Mouse (Mus musculus) macrophage (primary cell): ENCODE measurements around the gene Ctbp2. TPM values are rescaled to one million over a fixed set of nuclear protein-coding genes. Genes with fewer than 3 reads are reported as not detected.

Source experiments
- H3K27ac ChIP-seq: fragments of 350-480 bp; formaldehyde crosslinking; 2 replicates; pipeline ENCODE4 v1.9.0; 2021
- H3K36me3 ChIP-seq: fragments of 350-480 bp; formaldehyde crosslinking; 2 replicates; pipeline ENCODE4 v1.9.0; 2021; ENCODE audit errors: inconsistent target
- H3K4me3 ChIP-seq: fragments of 350-480 bp; formaldehyde crosslinking; 2 replicates; pipeline ENCODE4 v1.9.0; 2021; ENCODE audit errors: inconsistent target
- H3K79me2 ChIP-seq: fragments of 350-480 bp; formaldehyde crosslinking; 2 replicates; pipeline ENCODE4 v1.9.0; 2021; ENCODE audit errors: inconsistent target
- WGBS: methylation state at CpG from one replicate; pipeline ENCODE4 v1.1.7; 2026; ENCODE audit warnings: inconsistent platforms; ENCODE audit not compliant: missing documents; 5-methylcytosine and 5-hydroxymethylcytosine counted together
- polyA plus RNA-seq: library from polyadenylated mRNA; stranded (reverse); fragments of 250-400 nt; gene quantifications from 3 replicates; pipeline ENCODE4 v1.2.4, GENCODE M21; 2018; ENCODE audit warnings: inconsistent platforms

Gene Ctbp2
- polyA plus RNA-seq, 1 experiment from 2014 or later, result 34.1 TPM

DNA sequence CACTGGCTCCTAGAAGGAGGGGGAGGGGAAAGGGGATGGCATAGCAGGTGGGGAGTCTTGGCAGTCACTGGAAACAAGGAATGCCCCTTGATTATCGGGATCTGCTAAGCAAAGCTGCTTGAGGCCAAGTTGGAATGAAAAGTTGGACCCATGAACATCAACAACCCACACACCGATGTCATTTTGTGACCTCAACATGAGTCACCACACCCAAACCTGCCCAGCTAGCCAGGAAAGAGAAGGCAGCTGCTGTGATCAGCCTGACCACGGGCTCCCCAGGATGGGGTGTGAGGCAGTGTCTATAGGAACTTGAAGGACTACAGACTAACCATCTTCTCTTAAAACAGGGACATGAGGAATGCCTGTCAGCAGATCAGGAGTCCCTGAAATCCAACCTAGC is 38.7 kb downstream of the Ctbp2 start:
- H3K79me2 ChIP-seq, result peaks cover 100% of the 10 kb centered on the region
- H3K4me3 ChIP-seq, result no peak overlapping the region
- H3K36me3 ChIP-seq, result no peaks in the 10 kb centered on the region
- H3K27ac ChIP-seq, result no peak overlapping the region
- 71% methylated on average over 3 of the region's 3 CpGs for whole genome bisulfite sequencing

DNA sequence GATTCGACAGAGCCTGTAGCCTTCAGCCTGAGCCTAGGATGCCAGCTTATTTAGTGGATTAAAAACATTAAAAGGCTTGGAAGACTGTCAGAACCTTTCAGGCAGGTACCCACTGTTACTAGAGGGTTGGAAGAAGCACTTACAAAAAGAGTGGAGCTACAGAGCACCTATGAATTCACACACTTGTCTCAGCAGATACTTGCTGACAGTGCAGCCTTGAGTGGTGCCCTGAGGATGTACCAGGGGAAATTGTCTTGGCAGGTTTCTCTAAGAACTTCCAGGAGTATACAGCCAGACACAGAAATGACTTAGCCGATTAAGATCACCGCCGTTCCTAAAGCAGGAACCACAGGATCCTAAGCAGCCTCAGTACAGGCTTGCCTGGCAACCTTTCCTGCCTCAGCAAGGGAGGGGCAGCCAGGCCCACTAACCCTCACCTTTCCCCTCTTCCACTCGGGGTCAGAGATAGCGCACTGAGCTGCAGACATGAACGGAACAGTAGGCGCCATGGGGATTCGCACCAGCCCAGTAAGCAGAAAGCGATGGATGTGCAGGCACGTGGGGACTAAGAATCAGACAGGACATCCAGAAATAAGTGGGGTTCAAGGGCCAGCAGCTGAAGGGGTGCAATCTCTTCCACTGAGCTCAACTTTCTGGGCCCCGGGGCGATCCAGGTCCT is 40.1 kb downstream of the Ctbp2 start:
- peaks cover 100% of the 10 kb centered on the region for H3K79me2 ChIP-seq
- no peak overlapping the region for H3K27ac ChIP-seq
- 96% methylated on average over 11 of the region's 13 CpGs for WGBS
- no peak overlapping the region for H3K4me3 ChIP-seq
- H3K36me3 ChIP-seq, result no peaks in the 10 kb centered on the region

DNA sequence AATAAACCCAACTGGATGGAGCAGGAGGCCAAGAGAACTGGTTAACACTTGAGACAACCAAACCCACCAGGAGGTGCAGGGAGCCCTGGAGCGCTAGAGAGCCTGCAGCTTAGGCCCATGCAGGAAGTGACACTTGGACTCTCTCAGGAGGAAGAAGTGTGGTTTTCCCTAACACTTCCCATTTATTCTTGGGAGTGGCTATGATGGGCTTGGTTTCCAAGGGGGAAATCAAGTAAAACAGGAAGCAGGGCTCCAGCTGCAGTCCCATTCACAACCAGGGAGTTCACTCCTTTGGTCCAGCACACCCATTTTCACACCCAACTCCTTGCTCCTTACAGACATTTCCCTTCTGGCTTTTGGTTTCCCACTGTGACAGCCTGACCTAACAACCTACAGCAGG is 45.2 kb downstream of the Ctbp2 start:
- H3K36me3 ChIP-seq, result peaks cover 3% of the 10 kb centered on the region; the same call in 1 of the 2 replicates
- 75% methylated on average over 1 of the region's 1 CpGs for WGBS

DNA sequence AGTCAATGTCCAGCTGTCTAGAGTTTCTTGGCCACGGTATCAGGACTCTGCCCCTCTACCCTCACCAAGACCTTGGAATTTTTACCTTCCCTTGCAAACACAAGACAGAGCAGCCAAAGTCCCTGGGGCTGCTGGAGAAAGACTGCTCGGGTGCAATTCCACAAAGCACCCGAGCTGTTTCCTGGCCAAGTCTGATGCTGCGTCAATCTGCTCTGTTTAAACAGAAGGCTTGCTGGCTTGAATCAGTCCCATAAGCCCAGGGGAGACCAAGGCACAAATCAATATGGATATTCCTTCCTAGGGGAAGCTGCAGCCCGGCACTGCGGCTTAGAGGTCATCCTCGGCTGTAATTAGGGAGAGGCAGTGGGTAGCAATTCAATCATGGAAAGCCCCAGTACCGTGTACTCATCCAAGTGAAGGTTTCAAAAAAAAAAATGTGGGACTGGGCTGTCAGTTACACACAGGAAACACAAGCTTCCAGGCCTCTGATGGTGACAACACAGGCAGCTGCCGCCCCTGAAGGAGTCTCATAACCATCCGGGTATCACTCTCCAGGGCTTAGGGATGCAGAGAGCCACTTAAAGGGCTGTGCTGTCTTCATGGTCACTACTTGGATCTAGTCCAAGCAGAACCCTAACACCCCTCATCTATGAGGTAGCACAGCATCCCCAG is 49.6 kb downstream of the Ctbp2 start:
- Histone ChIP-seq H3K36me3 (peaks cover 7% of the 10 kb centered on the region; the same call in 1 of the 2 replicates), H3K27ac (no peak overlapping the region), H3K4me3 (no peak overlapping the region), H3K79me2 (peaks cover 92% of the 10 kb centered on the region)
- 88% methylated on average over 10 of the region's 10 CpGs for WGBS

More for the DNA sequence above, 45.2 kb downstream of the Ctbp2 start:
- no peak overlapping the region for H3K27ac ChIP-seq
- H3K4me3 ChIP-seq, result no peak overlapping the region
- peaks cover 98% of the 10 kb centered on the region for H3K79me2 ChIP-seq

- no peak overlapping the region for H3K4me3 ChIP-seq
- peaks cover 7% of the 10 kb centered on the region; the same call in 1 of the 2 replicates for H3K36me3 ChIP-seq
- H3K79me2 ChIP-seq, result peaks cover 92% of the 10 kb centered on the region
- no peak overlapping the region for H3K27ac ChIP-seq
- WGBS, result 97% methylated on average over 9 of the region's 9 CpGs
Measured at GRCm38 (mm10) chr7:133073147-133073651, 51.0 kb downstream of the Ctbp2 start.

- Histone ChIP-seq H3K36me3 (peaks cover 7% of the 10 kb centered on the region; the same call in 1 of the 2 replicates), H3K4me3 (no peak overlapping the region), H3K27ac (no peak overlapping the region), H3K79me2 (peaks cover 92% of the 10 kb centered on the region)
- 95% methylated on average over 4 of the region's 4 CpGs for WGBS
Measured at GRCm38 (mm10) chr7:133072535-133072934, 51.6 kb downstream of the Ctbp2 start.

- 97% methylated on average over 7 of the region's 7 CpGs for WGBS
- Histone ChIP-seq H3K4me3 (no peak overlapping the region), H3K36me3 (no peaks in the 10 kb centered on the region), H3K79me2 (peaks cover 93% of the 10 kb centered on the region), H3K27ac (no peak overlapping the region)
Measured at GRCm38 (mm10) chr7:133067321-133067841, 56.8 kb downstream of the Ctbp2 start.

DNA sequence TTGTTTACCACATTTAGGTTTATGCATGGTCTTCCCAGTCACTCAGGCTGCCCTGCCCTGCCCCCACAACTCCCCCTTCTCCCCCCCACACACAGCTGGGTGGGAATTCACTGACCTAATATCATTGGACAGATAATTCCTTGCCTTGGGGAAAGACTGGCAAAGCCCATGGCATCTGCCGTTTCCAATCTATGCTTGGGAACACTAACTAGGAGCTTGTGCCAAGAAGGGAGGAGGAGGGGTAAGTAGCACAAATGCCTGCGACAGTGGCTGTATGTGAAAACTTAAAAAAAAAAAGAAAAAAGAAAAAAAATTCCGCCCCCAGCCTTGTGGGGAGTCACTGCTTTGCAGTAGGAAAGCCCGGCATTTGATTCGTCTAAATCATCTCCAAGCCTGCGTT is 57.4 kb downstream of the Ctbp2 start:
- no peaks in the 10 kb centered on the region for H3K36me3 ChIP-seq
- 93% methylated on average over 6 of the region's 6 CpGs for WGBS

GRCm38 (mm10) chr7:133062055-133062454 is 62.1 kb downstream of the Ctbp2 start:
- no peak overlapping the region for H3K4me3 ChIP-seq
- H3K79me2 ChIP-seq, result peaks cover 100% of the 10 kb centered on the region
- 85% methylated on average over 3 of the region's 3 CpGs for WGBS
- no peaks in the 10 kb centered on the region for H3K36me3 ChIP-seq
- no peak overlapping the region for H3K27ac ChIP-seq

More for the DNA sequence above, 57.4 kb downstream of the Ctbp2 start:
- Histone ChIP-seq H3K27ac (no peak overlapping the region), H3K79me2 (peaks cover 93% of the 10 kb centered on the region), H3K4me3 (no peak overlapping the region)

- H3K27ac ChIP-seq, result no peak overlapping the region
- H3K79me2 ChIP-seq, result peaks cover 100% of the 10 kb centered on the region
- 96% methylated on average over 6 of the region's 6 CpGs for WGBS
- H3K36me3 ChIP-seq, result no peaks in the 10 kb centered on the region
- no peak overlapping the region for H3K4me3 ChIP-seq
Measured at GRCm38 (mm10) chr7:133060170-133060569, 64.0 kb downstream of the Ctbp2 start.

DNA sequence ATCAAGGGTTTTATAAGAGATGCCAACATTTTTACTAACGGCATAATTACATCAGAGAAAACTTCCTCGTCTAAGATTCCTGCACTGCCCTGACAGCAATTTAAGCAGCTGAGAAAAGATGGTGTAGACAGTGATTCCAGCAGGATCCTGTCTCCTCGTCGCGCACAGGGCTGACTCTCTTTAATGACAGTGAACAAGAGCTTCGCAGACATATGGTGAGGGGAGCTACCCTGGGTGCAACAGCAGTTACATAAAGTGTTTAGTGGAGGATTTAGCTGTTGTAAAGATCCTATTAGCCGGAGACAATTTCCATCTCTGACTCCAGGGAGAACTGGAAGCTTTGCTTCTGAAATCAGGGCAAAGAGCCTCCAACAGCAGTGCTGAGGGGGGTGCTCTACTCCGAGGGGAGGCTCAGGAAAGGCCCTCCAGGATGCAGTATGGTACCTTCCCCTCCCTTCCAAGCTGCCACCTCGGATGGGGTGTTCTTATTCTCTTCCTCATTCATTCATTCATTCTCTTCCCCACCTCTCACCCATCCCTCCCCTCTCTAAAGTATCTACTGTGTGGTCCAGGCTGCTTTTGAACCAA is 64.5 kb downstream of the Ctbp2 start:
- Histone ChIP-seq H3K36me3 (no peaks in the 10 kb centered on the region), H3K79me2 (peaks cover 100% of the 10 kb centered on the region)
- WGBS, result 87% methylated on average over 9 of the region's 9 CpGs

GRCm38 (mm10) chr7:133059150-133059509 is 65.0 kb downstream of the Ctbp2 start:
- Histone ChIP-seq H3K79me2 (peaks cover 100% of the 10 kb centered on the region), H3K27ac (no peak overlapping the region), H3K36me3 (no peaks in the 10 kb centered on the region), H3K4me3 (no peak overlapping the region)
- 87% methylated on average over 6 of the region's 6 CpGs for WGBS

More for the DNA sequence above, 64.5 kb downstream of the Ctbp2 start:
- H3K27ac ChIP-seq, result no peak overlapping the region
- no peak overlapping the region for H3K4me3 ChIP-seq

DNA sequence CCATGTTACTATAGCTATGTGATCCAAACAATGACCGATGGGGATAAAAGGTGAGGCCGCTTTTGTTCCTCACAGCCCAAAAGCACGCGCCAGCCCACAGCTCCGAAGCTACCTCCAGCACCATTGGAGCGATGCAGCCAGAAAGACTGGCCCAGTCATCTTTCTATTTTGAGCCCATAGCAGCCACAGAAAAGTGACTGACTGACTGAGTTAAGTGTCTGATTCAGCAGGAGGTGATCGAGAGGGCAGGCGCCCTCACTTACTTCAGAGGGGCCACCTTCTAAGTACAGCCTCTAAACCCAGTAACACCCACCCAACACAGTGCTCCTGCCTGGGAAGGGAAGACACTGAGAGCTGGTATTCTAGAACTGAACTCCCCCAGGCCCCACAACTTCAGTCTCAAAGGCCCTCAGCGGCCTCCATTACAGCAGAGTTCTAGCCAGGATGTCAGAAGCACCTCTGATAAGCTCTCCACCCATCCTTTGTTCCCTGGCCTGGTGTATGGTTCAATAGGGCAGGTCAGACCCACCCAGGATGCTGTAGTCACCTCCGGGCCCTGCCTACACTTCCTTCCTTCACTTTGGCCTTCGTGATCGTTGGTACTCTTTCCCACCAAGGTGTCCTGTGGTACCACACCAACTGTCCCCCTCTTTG is 65.5 kb downstream of the Ctbp2 start:
- WGBS, result 90% methylated on average over 12 of the region's 12 CpGs
- Histone ChIP-seq H3K27ac (0 out of 2 replicates have a peak overlapping the region, but pooled peaks have one; percentile 7), H3K4me3 (no peak overlapping the region), H3K36me3 (no peaks in the 10 kb centered on the region), H3K79me2 (peaks cover 100% of the 10 kb centered on the region)

- H3K36me3 ChIP-seq, result no peaks in the 10 kb centered on the region
- H3K4me3 ChIP-seq, result no peak overlapping the region
- H3K79me2 ChIP-seq, result peaks cover 89% of the 10 kb centered on the region
- no peak overlapping the region for H3K27ac ChIP-seq
- 95% methylated on average over 8 of the region's 8 CpGs for WGBS
Measured at GRCm38 (mm10) chr7:133056924-133057323, 67.2 kb downstream of the Ctbp2 start.
